Mouse (Mus musculus) liver, embryonic 14.5 days (tissue): ENCODE results near the gene Tor2a.

Experiments used
- CTCF ChIP-seq: IDR thresholded peaks from 2 replicates; pipeline ENCODE4 v1.5.1; 2016; ENCODE audit warnings: antibody characterized with exemption, low read depth, control low read depth
- EP300 ChIP-seq: IDR thresholded peaks from 2 replicates; pipeline ENCODE4 v1.6.1; 2016; ENCODE audit warnings: antibody characterized with exemption, low read depth

DNA sequence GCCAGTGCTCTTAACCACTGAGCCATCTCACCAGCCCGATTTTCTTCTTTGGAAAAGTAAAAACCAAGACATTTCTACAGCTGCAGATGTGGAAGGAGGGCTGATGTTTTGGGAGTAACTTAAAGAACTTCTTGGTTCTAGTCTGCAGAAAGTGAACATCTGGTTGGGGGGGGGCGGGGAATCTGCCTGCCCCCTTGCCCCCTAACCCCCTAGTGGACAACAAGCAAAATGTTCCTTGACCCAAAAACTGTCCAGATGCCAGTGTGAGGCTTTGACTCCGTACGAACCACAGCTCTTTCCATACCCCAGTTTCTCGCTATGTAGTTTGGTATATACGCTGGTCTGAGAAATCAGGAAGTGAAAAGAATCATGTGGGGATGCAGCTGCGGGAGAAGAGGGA is 6.8 kb upstream of the Tor2a start:
- TF ChIP-seq CTCF: no peak
- no peak for TF ChIP-seq EP300
